In the genomic region with DNA sequence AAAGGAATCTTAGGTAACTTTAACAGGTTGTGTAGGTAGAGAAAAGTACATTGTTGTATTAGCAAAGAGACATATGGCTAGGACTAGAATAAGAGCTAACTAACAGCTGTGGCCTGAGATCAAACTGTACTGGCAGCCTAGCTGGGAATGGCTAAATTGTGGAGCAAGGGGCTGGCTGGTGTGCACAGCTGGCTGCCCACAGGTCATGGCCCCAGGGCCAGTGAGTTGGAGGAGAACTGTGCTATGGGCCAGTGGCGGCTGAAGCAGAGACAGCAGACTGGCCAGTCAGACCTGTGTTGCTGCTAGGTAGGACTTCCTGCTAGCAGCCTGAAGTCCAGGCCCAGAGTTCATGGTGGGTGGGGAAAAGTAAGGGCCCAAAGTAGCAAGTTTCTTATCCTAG, we compare ENCODE assay signal across 14 mouse cellular contexts.
"Had no signal": no experiment of that assay in that cellular context is flagged by ENCODE, and none has a peak within 500 bp of the region (broad histone marks: within the 10 kb centered on the region; RNA-seq: fewer than 3 reads in every experiment).

No protein-coding gene starts in this region.

- H3K27ac ChIP-seq: left cerebral cortex, adult 2 months; limb, embryonic 15.5 days; liver, embryonic 12.5 days; midbrain, embryonic 10.5 days; neural tube, embryonic 15.5 days had no signal

- H3K4me1 ChIP-seq: limb, embryonic 15.5 days; liver, embryonic 12.5 days; neural tube, embryonic 15.5 days had no signal

- H3K4me3 ChIP-seq: left cerebral cortex, adult 2 months; limb, embryonic 15.5 days; liver, embryonic 12.5 days; midbrain, embryonic 10.5 days; myocyte; neural tube, embryonic 15.5 days had no signal

- H3K27me3 ChIP-seq: limb, embryonic 15.5 days; liver, embryonic 12.5 days; neural tube, embryonic 15.5 days had no signal

- H3K9ac ChIP-seq: limb, embryonic 15.5 days; liver, embryonic 12.5 days; lung, embryonic 14.5 days; neural tube, embryonic 15.5 days had no signal

- DNase-seq: lung, embryonic 14.5 days; lung, postnatal 10 days; lung, postnatal 4 days; midbrain, embryonic 14.5 days; right cerebral cortex, adult 18-20 months; right cerebral cortex, postnatal 25 days; thymus, postnatal 4 days had no signal

- ATAC-seq: intestine, postnatal 0 days; liver, embryonic 12.5 days had no signal

- H3K36me3 ChIP-seq: limb, embryonic 15.5 days; liver, embryonic 12.5 days; midbrain, embryonic 10.5 days; neural tube, embryonic 15.5 days had no signal

- H3K4me2 ChIP-seq: limb, embryonic 15.5 days; liver, embryonic 12.5 days; lung, embryonic 14.5 days; neural tube, embryonic 15.5 days had no signal

- H3K9me3 ChIP-seq: limb, embryonic 15.5 days; liver, embryonic 12.5 days; midbrain, embryonic 10.5 days; neural tube, embryonic 15.5 days had no signal
